Mouse (Mus musculus): ENCODE data around the gene Galnt2. TPM values are rescaled to one million over a fixed set of nuclear protein-coding genes. Genes with fewer than 3 reads are reported as not detected.

Galnt2 gene
- total RNA-seq, 2 experiments from 2014 or later: 40.3 to 42.5 TPM

Other genes with a start within 250 kb of the Galnt2 start
- 10 to 100 TPM; 16.5 to 17.5 TPM for gene Abcb10, start 248.3 kb upstream of the Galnt2 start, total RNA-seq (2021)
- 10 to 100 TPM; 11.9 to 13.8 TPM for gene Taf5l, start 210.0 kb upstream of the Galnt2 start, total RNA-seq (2021)
- 1 to 10 TPM; 5.3 to 6.3 TPM for gene Urb2, start 209.9 kb upstream of the Galnt2 start, total RNA-seq (2021)
- under 1 TPM; 0.07 to 0.40 TPM for gene Pgbd5, start 208.3 kb downstream of the Galnt2 start, total RNA-seq (2021)

Measured in gastrocnemius, adult 18-20 months (tissue).